Mouse (Mus musculus) lung, postnatal 4 days (tissue): ENCODE data around the gene Rgs7bp.
"Not testable (repeated sequence)": the region's sequence is repeated elsewhere in the genome, so short reads cannot be mapped to it uniquely, and the experiment has no call there.

Source experiments
- DNase-seq, 2 experiments: peaks; one replicate each; pipeline ENCODE4 v3.0.0; 2021

Gene Rgs7bp

DNA sequence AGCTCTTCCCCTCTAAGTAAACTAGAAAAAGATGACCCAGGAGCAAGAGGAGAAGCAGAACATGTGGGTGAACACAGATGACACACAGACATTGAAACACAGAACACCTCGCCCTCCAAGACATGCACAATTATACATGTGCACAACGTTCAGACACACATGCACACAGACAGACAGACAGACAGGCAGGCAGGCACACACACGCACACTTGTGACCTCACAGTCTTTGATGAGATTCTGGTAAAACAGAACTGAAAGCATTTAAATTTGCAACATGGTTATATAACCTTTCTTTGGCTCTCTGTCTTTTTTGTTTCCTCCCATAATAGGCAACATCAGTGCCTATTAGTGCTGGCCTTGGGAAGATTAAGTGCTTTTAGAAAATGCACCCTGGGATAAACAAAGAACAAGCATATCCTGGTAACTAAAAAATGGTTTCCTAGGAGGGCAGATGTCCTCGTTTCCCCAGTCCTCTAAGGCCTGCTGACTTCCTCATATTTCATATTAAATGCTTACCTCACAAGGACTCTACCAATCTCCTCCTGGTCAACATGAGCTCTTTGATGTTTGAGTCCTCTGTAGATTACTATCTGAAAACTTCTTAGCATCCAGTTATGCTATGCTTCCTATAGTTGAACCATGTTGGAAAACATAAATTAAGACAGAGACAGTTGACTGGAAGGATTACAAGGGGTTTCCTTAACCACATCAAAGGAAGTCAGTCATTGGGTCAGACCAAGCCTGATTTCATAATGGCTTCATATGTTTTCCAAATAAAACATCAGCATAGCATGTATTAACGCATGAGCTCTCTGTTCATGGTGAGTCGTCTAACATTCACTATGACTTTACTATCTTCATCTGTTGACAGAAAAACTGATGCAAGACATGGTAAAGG is 122.8 kb downstream of the Rgs7bp start:
- no peak for DNase-seq

DNA sequence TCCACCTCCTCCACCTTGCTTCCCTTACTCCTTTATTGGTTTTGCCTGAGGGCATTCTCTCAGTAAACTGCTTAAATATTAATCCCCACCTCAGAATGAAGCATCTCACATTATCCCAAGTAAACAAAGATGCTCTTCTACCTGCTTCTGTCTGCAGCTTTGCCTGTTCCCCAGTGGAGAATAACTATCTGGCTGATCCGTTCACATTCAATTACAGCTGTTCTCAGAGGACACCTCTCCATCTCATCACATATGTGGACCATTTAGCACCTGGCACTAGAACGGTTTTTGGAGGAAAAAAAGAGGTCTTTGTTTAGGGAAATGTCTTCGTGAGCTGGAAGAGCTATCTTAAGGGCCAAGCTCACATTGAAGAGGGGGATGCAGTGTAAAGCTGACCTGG is 123.9 kb downstream of the Rgs7bp start:
- DNase-seq = no peak

DNA sequence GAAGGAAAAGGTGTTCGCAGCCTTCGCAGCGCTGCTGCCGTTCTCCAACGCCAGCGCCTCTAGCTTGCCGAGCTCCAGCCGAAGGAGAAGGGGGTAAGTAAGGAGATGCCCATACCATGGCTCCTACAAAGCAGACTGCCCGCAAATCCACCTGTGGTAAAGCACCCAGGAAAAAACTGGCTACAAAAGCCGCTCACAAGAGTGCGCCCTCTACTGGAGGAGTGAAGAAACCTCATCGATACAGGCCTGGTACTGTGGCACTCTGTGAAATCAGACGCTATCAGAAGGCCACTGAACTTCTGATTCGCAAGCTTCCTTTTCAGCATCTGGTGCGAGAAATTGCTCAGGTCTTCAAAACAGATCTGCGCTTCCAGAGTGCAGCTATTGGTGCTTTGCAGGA is 136.1 kb downstream of the Rgs7bp start:
- DNase-seq = no peak

DNA sequence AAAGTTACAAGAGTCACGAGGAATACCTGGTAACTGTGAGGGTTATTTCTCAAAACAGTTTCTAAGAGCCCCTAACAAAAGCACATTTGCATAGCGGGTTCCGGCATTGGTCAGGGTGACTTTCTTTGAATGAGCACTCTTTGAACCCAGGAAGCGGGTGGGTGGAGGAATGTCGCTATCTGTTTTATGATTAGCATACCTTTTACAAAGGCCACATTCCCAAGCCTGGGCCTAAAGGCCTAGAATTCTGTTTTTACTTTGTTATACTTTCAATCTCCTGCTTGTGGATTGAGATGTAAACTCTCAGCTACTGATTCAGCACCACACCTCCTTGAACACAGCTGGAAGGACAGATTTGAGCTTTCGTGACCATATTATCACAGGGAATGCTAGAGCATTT is 138.0 kb downstream of the Rgs7bp start:
- not testable (repeated sequence) for DNase-seq

DNA sequence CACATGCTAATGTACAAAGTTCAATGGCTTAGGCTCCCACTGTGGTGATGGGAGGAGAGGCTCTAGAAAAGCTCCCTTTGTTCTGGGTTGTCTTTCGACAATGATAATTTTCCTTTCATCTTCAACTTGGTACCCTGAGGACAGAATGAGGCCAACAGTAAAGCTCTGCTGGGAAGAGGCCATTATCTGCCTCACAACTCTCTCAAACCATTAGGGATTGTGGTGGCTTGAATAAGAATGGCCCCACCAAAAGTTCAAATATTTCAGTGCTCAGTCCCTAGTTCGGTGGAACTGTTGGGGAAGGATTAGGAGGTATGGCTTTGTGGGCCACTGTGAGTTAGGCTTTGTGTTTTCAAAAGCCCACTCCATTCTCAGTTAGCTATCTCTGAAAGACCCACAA is 138.6 kb downstream of the Rgs7bp start:
- DNase-seq = no peak

DNA sequence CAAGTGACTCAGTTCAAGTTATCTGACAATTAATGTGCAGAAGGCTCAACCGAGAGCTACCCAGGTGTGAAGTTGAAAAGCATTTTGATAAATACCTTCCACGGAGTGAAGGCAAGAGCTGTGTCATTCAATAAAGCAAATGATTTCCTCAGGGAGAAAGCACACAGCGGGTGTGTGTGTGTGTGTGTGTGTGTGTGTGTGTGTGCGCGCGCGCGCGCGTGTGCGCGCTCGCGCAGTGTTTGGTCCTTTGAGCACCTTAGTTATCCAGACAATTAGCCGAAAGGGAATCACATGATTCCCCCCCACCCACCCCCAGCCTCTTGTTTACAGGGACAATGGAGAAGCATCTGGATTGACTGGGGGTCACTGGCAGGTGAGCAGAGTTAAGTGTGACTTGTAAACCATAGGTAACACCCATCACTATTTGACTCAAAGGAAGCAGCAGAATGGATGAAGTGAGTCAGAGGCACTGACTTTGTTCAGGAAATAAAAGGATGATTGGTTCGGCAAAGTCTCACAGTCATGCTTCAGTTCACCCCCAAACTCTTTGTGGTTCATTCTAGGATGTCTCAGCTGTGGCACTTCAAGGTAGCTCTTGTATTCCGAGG is 140.3 kb downstream of the Rgs7bp start:
- DNase-seq = no peak

DNA sequence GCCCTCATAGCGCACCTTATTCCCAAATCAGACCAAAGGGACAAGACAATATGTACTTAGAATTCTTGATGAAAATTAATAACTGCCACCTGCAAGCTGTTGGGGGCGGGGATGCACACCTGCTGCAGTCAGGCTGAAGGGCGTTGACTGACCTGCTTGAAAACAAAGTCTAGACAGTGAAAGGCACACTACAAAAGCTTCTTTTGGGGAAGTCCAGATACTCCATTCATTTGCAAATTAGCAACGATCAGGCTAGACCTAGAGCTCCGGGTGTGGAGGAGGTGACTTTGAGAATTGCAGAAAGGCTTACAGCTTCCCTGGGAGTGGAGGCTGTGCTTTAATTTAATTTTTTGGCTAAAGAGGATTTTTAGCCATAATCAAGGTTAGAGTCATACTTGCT is 143.1 kb downstream of the Rgs7bp start:
- DNase-seq = not testable (repeated sequence)

DNA sequence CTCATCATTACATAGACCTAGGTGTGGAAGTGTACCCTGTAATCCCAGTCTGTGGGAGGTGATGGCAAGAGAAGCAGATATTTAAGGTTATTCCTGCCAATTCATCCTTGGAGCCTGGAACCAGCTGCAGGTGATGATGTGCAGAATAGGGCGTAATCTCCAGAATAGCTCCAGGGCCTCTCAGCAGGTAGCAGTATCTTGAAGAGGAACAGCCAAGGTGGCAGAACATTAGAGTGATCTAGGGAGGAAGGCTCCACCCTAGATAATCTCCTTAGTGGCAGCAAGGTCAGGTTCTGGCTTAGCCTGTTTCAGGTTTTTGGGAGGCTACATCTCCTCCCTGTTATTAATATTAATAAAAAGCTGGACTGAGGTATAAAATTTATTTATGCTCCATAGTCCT is 143.7 kb downstream of the Rgs7bp start:
- not testable (repeated sequence) for DNase-seq

DNA sequence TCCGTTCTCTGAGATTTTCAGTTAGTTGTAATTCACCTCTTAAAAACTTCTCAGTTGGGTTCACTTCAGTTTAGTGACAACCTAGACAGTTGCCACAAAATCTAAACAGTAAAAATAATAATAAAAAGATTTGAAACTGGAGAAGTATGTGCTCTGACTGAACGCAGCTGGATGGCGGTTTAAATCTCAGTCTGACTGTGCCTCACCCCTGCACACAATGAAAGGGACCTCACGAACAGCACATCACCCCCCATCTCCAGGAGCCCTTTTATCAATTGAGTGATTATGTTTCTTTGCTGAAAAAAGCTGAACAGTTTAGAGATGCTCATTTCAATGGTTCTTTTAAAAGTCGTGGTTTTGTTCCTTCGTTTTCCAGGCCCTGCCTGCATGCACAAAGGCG is 146.0 kb downstream of the Rgs7bp start:
- DNase-seq = no peak
